Mouse (Mus musculus) heart, adult 8-10 months (tissue): Measurements from ENCODE around the gene Klhdc7b. TPM values are rescaled to one million over a fixed set of nuclear protein-coding genes. Genes with fewer than 3 reads are reported as not detected.

Experiments used
- DNase-seq: peaks from one replicate; pipeline ENCODE4 v3.0.0; 2022; ENCODE audit warnings: low spot score
- total RNA-seq, 4 experiments: library from RNA; stranded (reverse); gene quantifications; 2 replicates each; pipeline ENCODE4 v1.2.4; 2022

The Klhdc7b gene
- not detected for total RNA-seq

- DNase-seq, result no peak
Measured at GRCm38 (mm10) chr15:89384617-89385016, at the start of gene Klhdc7b. TSS of gene Klhdc7b (plus strand) at chr15:89384917.

DNA sequence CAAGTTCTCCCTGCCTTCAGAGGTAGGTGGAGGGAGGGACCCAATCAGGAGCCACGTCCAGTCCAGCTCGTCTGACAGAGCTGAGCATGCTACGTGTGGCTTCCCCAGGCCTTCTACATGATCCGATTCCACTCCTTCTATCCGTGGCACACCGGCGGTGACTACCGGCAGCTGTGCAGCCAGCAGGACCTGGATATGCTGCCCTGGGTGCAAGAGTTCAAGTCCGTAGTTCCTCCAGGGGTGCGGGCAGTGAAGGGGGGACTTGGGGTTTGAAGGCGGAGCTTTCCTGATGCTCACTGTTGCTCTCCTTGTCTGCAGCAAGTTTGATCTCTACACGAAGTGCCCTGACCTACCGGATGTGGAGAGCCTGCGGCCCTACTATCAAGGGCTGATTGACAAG lies 48.3 kb upstream of the Klhdc7b start:
- DNase-seq, result no peak

DNA sequence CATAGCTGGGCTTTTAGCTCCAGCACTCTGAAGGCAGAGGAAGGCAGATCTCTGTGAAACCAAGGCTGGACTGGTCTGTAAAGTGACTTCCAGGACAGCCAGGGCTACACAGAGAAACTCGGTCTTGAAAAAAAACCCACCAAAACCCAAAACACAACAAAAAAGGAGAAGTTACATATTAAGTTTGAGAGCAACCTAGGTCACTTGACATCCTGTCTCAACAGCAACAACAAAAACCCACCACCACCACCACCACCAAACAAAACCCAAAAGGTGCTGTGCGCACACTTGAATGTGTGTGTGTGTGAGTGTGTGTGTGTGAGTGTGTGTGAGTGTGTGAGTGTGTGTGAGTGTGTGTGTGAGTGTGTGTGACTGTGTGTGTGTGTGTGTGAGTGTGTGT lies 45.0 kb upstream of the Klhdc7b start:
- no peak for DNase-seq

DNA sequence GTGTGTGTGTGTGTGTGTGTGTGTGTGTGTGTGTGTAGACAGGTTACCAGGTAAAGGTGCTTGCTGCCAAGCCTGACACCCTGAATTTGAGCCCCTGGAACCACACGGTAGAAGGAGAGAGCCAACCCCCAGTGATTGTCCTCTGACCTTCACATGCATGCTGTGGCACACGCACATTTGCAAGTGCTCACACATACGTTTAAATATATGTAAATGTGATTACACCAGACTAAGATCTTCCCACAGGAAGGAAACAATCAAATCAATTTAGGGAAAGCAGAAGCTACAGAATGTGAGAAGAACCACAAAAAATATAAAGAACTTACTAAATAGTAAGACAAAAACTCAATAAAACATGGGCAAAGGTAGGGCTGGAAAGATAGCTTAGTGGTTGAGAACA lies 44.6 kb upstream of the Klhdc7b start:
- DNase-seq, result no peak

- no peak for DNase-seq
Measured at GRCm38 (mm10) chr15:89341678-89342077, 43.0 kb upstream of the Klhdc7b start.

DNA sequence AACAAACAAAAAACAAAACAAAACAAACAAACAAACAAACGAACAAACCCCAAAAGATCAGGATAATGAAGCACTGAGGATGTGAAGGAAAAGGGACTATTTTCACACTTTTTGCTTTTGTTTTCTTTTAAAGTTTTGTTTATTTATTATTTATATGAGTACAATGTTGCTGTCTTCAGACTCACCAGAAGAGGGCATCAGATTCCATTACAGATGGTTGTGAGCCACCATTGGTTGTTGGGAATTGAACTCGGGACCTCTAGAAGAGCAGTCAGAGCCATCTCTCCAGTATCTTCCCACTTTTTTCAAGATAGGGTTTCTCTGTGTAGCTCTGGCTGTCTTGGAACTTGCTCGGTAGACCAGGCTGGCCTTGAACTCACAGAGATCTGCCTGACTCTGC lies 41.4 kb upstream of the Klhdc7b start:
- DNase-seq, result no peak

GRCm38 (mm10) chr15:89350447-89350846 lies 34.3 kb upstream of the Klhdc7b start:
- DNase-seq, result peak; percentile 33

DNA sequence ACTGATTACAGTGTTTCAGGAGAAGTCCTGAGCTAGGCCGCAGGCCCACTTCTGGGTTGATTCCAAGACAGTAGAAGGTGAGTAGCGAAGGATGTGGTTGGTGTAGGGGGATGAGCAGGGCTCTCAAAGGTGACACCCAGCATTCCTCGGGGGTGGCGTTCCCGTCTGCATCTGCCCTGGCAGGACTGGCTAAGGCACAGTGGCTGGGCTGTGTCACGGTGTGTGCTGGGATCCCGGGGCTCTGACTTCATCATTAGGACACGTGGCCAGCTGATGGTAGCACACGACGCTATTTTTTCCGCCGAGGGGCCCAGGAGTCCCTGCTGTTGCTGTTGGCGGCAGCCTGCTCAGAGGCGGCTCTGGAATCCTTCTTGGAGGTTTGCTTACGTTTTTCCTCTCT lies 33.4 kb upstream of the Klhdc7b start:
- no peak for DNase-seq

GRCm38 (mm10) chr15:89352054-89352453 lies 32.7 kb upstream of the Klhdc7b start:
- DNase-seq, result no peak

DNA sequence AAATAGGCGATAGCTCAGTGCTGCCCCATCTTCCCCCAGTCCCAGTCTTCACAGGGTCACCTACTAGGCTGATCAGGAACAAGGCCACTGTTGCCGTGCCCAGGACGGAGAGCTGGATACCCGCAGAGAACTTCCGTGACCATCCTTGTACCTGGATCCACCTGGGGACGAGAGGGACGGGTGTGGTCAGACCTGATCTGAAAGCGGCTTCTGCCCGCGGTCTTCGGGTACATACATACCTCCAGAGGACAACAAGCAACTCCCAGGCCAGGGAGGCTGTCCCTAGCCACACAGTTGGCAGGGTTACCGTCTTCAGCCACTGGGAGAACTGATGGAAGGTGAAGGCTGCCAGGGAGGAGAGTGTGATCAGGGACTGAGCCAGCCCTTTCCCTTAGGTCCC lies 31.9 kb upstream of the Klhdc7b start:
- DNase-seq, result no peak

- DNase-seq, result no peak
Measured at GRCm38 (mm10) chr15:89353837-89354236, 30.9 kb upstream of the Klhdc7b start.

- no peak for DNase-seq
Measured at GRCm38 (mm10) chr15:89354455-89354854, 30.3 kb upstream of the Klhdc7b start.

- peak; percentile 95 for DNase-seq
Measured at GRCm38 (mm10) chr15:89355241-89356187, 29.2 kb upstream of the Klhdc7b start, which contains the start of the genes Lmf2 and Ncaph2. TSS of gene Lmf2 (minus strand) at chr15:89355659. TSS of gene Ncaph2 (plus strand) at chr15:89355719.

DNA sequence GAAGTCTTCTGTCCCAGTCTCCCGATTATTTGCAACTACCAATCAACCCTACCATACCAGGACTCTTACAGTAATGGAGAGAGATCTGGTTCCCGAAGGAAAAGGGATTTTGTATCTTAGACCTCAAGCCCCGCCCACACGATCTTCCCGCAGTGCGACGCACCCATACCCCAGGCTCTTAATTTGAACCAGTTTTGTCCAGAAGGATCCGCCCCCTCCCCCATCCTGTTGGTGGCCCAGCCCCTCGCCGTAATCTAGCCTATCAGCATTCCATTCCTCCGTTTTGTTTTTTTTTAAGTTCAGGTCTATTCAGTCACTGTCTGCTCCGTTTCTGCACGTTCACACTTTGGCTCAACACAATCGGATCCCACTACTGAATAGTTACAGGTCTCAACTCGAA lies 28.3 kb upstream of the Klhdc7b start:
- no peak for DNase-seq

DNA sequence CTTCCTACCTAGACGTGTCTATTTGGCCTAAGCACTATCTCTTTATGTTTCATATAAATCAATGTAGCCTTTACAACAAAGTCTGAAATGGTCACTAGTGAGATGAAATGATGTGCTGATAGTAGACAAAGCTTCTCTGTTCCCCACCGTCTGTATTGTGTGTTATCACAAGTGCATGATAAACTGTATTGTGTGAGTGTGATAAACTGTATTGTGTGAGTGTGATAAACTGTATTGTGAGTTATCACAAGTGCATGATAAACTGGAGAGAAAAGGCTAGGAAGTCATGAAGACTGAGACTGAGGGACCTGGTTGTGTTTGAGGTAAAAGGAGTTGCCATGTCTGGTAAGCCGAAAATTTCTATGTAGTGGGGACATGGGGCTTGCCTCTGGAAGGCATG lies 25.9 kb upstream of the Klhdc7b start:
- no peak for DNase-seq

DNA sequence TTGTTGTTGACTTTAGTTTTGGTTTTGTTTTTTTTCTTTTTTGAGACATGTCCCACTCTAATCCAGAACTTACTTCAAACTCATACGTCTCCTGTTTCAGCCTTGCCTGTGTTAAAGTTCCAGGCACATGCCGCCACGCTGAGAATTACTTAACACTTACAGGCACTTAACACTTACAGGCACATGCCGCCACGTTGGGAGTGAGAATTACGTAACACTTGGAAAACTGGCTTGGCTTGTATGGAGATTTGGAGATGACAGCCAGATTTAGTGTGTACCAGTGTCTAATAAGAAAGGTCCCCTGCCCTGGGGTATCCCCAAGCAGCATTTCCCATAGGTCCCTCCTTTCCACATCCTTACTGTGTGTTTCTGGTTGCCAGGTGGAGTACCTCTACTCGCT lies 21.7 kb upstream of the Klhdc7b start:
- no peak for DNase-seq

DNA sequence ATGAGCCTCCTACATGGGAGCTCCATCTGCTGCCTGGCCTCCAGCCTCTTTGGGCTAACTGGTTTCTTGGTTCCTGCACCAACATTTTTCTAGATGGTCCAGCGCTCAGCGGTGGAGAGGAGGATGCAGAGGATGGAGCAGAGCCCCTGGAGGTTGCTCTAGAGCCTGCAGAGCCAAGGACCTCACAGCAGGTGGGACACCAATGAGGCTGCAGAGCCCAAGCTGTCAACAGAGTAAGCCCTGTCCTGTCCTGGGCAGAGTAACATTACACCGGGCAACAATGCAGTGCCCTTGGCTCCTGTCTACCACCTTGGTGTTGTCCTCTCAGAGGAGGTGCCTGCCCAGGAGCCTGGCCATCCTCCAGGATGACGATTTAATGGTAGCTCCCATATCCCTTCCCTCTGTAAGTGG lies 19.6 kb upstream of the Klhdc7b start:
- DNase-seq, result no peak

- no peak for DNase-seq
Measured at GRCm38 (mm10) chr15:89372068-89372467, 12.6 kb upstream of the Klhdc7b start.

- DNase-seq, result no peak
Measured at GRCm38 (mm10) chr15:89372536-89372935, 12.2 kb upstream of the Klhdc7b start.

DNA sequence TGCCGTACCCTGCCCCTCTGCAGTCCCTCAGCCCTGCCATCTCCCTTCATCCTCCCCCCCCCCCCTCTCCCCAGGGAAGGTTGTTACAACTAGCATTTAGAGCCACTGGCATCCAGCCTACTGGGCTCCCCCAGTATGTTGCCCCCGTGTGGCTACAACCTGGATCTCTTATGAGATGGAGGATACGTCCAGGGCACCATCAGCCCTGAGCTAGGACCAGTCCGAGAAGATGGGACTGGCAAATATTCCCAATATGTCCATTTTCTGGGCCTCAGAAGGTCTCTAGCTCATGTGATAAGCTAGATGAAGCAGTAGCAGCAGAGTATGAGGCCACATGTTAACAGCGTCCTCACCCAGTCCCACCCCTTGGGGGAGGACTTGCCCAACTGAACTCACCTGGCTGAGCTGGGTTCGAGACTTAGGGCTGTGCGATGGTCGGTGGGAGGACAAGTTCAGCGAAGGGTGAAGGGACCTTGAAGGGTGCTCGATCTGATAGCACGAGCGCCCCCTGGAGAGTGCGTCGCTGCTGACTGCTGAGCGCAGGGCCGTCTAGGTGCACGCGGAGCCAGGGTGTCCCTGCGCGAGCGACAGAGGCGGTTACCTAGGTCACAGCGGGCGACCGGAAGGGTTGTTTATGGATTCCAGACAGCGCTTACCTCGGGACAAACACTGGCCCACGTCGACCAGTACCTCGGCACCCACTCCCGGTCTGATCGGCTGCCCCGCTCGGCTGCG lies 11.5 kb upstream of the Klhdc7b start:
- peak; percentile 83 for DNase-seq

- peak; percentile 89 for DNase-seq
Measured at GRCm38 (mm10) chr15:89373762-89374248, 10.9 kb upstream of the Klhdc7b start, which contains the start of gene Sco2. TSS of gene Sco2 (minus strand) at chr15:89373846.

DNA sequence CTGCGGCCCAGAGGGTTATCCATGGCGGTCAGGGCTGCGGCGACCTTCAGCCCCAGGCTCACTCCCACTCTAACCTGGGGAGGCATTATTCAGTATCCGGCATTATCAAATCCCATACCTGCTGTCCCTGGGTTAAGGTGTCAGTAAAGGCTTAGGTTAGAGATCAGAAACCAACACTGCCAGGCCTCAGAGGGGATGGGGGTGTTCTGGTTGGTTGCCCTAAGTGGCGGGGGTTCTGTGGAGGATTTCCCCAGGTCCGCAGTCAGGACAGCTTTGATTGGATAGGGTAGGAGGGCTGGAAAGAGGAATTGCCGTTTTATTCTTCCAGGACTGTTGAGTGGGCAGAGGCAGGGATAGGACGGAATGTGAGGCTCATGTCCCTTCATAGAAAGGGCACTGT lies 10.4 kb upstream of the Klhdc7b start:
- no peak for DNase-seq
